Mouse (Mus musculus) heart, embryonic 16.5 days (tissue): ENCODE data around the gene Tgfbr2. TPM values are rescaled to one million over a fixed set of nuclear protein-coding genes. Genes with fewer than 3 reads are reported as not detected.
A peak's percentile ranks its signal among the peaks of the same experiment; 100 is the strongest.

Experiments
- ATAC-seq: fragments of 200-750 bp; cut with Nextera tagmentation; replicated peaks from 2 replicates; pipeline ENCODE4 v1.8.0; 2017; ENCODE audit warnings: moderate number of reproducible peaks; ENCODE audit not compliant: insufficient read depth, low FRiP score; ENCODE audit errors: extremely low read depth
- H3K27ac ChIP-seq: fragments of 300-500 bp; sonication (generic); 2 replicates; pipeline ENCODE4 v1.5.1; 2014; ENCODE audit warnings: mild to moderate bottlenecking, low read length, control low read depth, moderate library complexity
- H3K27me3 ChIP-seq: fragments of 300-500 bp; sonication (generic); 2 replicates; pipeline ENCODE4 v1.6.1; 2014; ENCODE audit warnings: low read length, mixed read lengths; ENCODE audit not compliant: control insufficient read depth, insufficient read depth
- H3K36me3 ChIP-seq: fragments of 300-500 bp; sonication (generic); 2 replicates; pipeline ENCODE4 v1.6.1; 2014; ENCODE audit not compliant: control insufficient read depth, insufficient read depth
- H3K4me1 ChIP-seq: fragments of 300-500 bp; sonication (generic); 2 replicates; pipeline ENCODE4 v1.6.1; 2014; ENCODE audit warnings: low read length, mixed read lengths; ENCODE audit not compliant: control insufficient read depth, insufficient read depth
- H3K4me2 ChIP-seq: fragments of 300-500 bp; sonication (generic); 2 replicates; pipeline ENCODE4 v1.6.1; 2014; ENCODE audit warnings: low read depth, mild to moderate bottlenecking, control low read depth, low read length
- H3K4me3 ChIP-seq: fragments of 300-500 bp; sonication (generic); 2 replicates; pipeline ENCODE4 v1.5.1; 2014; ENCODE audit warnings: mild to moderate bottlenecking, control low read depth, low read length
- H3K9ac ChIP-seq: fragments of 300-500 bp; sonication (generic); 2 replicates; pipeline ENCODE4 v1.6.1; 2014; ENCODE audit warnings: low read length, control low read depth
- H3K9me3 ChIP-seq: fragments of 300-500 bp; sonication (generic); replicated peaks from 2 replicates; pipeline ENCODE4 v1.6.1; 2016; ENCODE audit warnings: low read length; ENCODE audit not compliant: control insufficient read depth
- WGBS: fragments of 180-500 bp; shearing (Covaris S2); extraction: QIAGEN DNeasy Blood & Tissue Kit; methylation state at CpG from one replicate; pipeline ENCODE4 v1.1.7; 2014; 5-methylcytosine and 5-hydroxymethylcytosine counted together
- polyA plus RNA-seq: library from polyadenylated mRNA; unstranded; fragments of >200 nt; fragmentation: Nextera tagmentation; extraction: Ambion mirVana; gene quantifications from 2 replicates; pipeline ENCODE4 v1.2.1, GENCODE M21; 2015

Gene Tgfbr2
- polyA plus RNA-seq, 1 experiment from 2014 or later = 23.7 TPM

GRCm38 (mm10) chr9:116187181-116187731 lies 12.1 kb upstream of the Tgfbr2 start:
- Histone ChIP-seq H3K4me3 (no peak overlapping the region), H3K4me1 (no peaks in the 10 kb centered on the region; the same call in 1 of the 2 replicates), H3K9me3 (no peaks in the 10 kb centered on the region), H3K4me2 (no peak overlapping the region), H3K9ac (no peak overlapping the region), H3K27me3 (no peaks in the 10 kb centered on the region), H3K36me3 (no peaks in the 10 kb centered on the region), H3K27ac (no peak overlapping the region)
- no peak for ATAC-seq
- WGBS = 64% methylated on average over 10 of the region's 10 CpGs

GRCm38 (mm10) chr9:116184903-116185302 lies 9.7 kb upstream of the Tgfbr2 start:
- Histone ChIP-seq H3K27me3 (no peaks in the 10 kb centered on the region), H3K36me3 (no peaks in the 10 kb centered on the region), H3K27ac (no peak overlapping the region), H3K4me3 (no peak overlapping the region), H3K9me3 (no peaks in the 10 kb centered on the region), H3K4me1 (no peaks in the 10 kb centered on the region; the same call in 1 of the 2 replicates), H3K4me2 (no peak overlapping the region), H3K9ac (no peak overlapping the region)
- 83% methylated on average over 5 of the region's 5 CpGs for WGBS
- ATAC-seq = no peak

GRCm38 (mm10) chr9:116183035-116183434 lies 7.9 kb upstream of the Tgfbr2 start:
- Histone ChIP-seq H3K36me3 (no peaks in the 10 kb centered on the region), H3K9ac (no peak overlapping the region)
- WGBS = 80% methylated on average over 6 of the region's 6 CpGs

GRCm38 (mm10) chr9:116181608-116182007 lies 6.4 kb upstream of the Tgfbr2 start:
- 84% methylated on average over 5 of the region's 5 CpGs for WGBS
- H3K27me3 ChIP-seq = no peaks in the 10 kb centered on the region
- H3K9ac ChIP-seq = no peak overlapping the region
- no peak for ATAC-seq
- no peaks in the 10 kb centered on the region for H3K36me3 ChIP-seq
- H3K4me1 ChIP-seq = no peaks in the 10 kb centered on the region
- H3K27ac ChIP-seq = no peak overlapping the region
- H3K4me2 ChIP-seq = no peak overlapping the region
- no peak overlapping the region for H3K4me3 ChIP-seq
- no peaks in the 10 kb centered on the region for H3K9me3 ChIP-seq

More at GRCm38 (mm10) chr9:116183035-116183434, 7.9 kb upstream of the Tgfbr2 start:
- no peaks in the 10 kb centered on the region for H3K4me1 ChIP-seq
- no peak overlapping the region for H3K27ac ChIP-seq
- H3K27me3 ChIP-seq = no peaks in the 10 kb centered on the region
- no peak for ATAC-seq
- no peak overlapping the region for H3K4me3 ChIP-seq
- no peak overlapping the region for H3K4me2 ChIP-seq
- H3K9me3 ChIP-seq = no peaks in the 10 kb centered on the region

GRCm38 (mm10) chr9:116178151-116178550 lies 3.0 kb upstream of the Tgfbr2 start:
- Histone ChIP-seq H3K36me3 (no peaks in the 10 kb centered on the region), H3K9me3 (no peaks in the 10 kb centered on the region), H3K4me1 (peaks cover 5% of the 10 kb centered on the region; the same call in 1 of the 2 replicates), H3K4me2 (no peak overlapping the region), H3K27ac (no peak overlapping the region), H3K27me3 (no peaks in the 10 kb centered on the region), H3K9ac (no peak overlapping the region), H3K4me3 (no peak overlapping the region)
- no peak for ATAC-seq
- WGBS = 72% methylated on average over 3 of the region's 3 CpGs

GRCm38 (mm10) chr9:116177108-116177507 lies 1.9 kb upstream of the Tgfbr2 start:
- Histone ChIP-seq H3K4me3 (no peak overlapping the region), H3K36me3 (no peaks in the 10 kb centered on the region), H3K4me2 (no peak overlapping the region), H3K4me1 (peaks cover 5% of the 10 kb centered on the region; the same call in 1 of the 2 replicates), H3K27ac (no peak overlapping the region), H3K9ac (no peak overlapping the region), H3K9me3 (no peaks in the 10 kb centered on the region), H3K27me3 (no peaks in the 10 kb centered on the region)
- ATAC-seq = no peak
- WGBS = 87% methylated on average over 9 of the region's 9 CpGs

- ATAC-seq = no peak
- 10% methylated on average over 16 of the region's 16 CpGs for WGBS
- peak overlapping the region; percentile 78 for H3K4me3 ChIP-seq
- no peaks in the 10 kb centered on the region for H3K36me3 ChIP-seq
- peak overlapping the region; percentile 89 for H3K27ac ChIP-seq
- no peaks in the 10 kb centered on the region for H3K9me3 ChIP-seq
- H3K4me2 ChIP-seq = peak overlapping the region; percentile 84
- H3K27me3 ChIP-seq = no peaks in the 10 kb centered on the region
- peak overlapping the region; percentile 92 for H3K9ac ChIP-seq
- peaks cover 7% of the 10 kb centered on the region for H3K4me1 ChIP-seq
Measured at GRCm38 (mm10) chr9:116175488-116176115, 442 bp upstream of the Tgfbr2 start.

- ATAC-seq = no peak
- WGBS = 71% methylated on average over 16 of the region's 16 CpGs
- Histone ChIP-seq H3K4me1 (peaks cover 16% of the 10 kb centered on the region), H3K4me3 (peak overlapping the region; percentile 78), H3K9ac (peak overlapping the region; percentile 92), H3K27me3 (no peaks in the 10 kb centered on the region), H3K36me3 (no peaks in the 10 kb centered on the region), H3K4me2 (peak overlapping the region; percentile 84), H3K27ac (peak overlapping the region; percentile 89), H3K9me3 (no peaks in the 10 kb centered on the region)
Measured at GRCm38 (mm10) chr9:116173473-116174170, 1.5 kb downstream of the Tgfbr2 start.

- 0 out of 2 replicates have a peak overlapping the region, but pooled peaks have one; percentile 5 for H3K9ac ChIP-seq
- no peaks in the 10 kb centered on the region for H3K36me3 ChIP-seq
- ATAC-seq = no peak
- peak overlapping the region; percentile 78 for H3K4me3 ChIP-seq
- no peaks in the 10 kb centered on the region for H3K27me3 ChIP-seq
- no peaks in the 10 kb centered on the region for H3K9me3 ChIP-seq
- 65% methylated on average over 6 of the region's 6 CpGs for WGBS
- H3K4me2 ChIP-seq = peak overlapping the region; percentile 84
- H3K4me1 ChIP-seq = peaks cover 16% of the 10 kb centered on the region
- peak overlapping the region; percentile 34; the same call in 1 of the 2 replicates for H3K27ac ChIP-seq
Measured at GRCm38 (mm10) chr9:116173059-116173458, 2.1 kb downstream of the Tgfbr2 start.
